Mouse (Mus musculus) liver, embryonic 12.5 days (tissue): ENCODE measurements around the gene Cryba4. TPM values are rescaled to one million over a fixed set of nuclear protein-coding genes. Genes with fewer than 3 reads are reported as not detected.

Experiments used
- ATAC-seq: fragments of 200-750 bp; cut with Nextera tagmentation; 2 replicates; pipeline ENCODE4 v1.8.0; 2017; ENCODE audit warnings: moderate number of reproducible peaks, mild to moderate bottlenecking, moderate library complexity
- H3K27ac ChIP-seq: fragments of 300-500 bp; sonication (generic); 2 replicates; pipeline ENCODE4 v1.5.1; 2016; ENCODE audit warnings: mild to moderate bottlenecking
- H3K27me3 ChIP-seq: fragments of 300-500 bp; sonication (generic); replicated peaks from 2 replicates; pipeline ENCODE4 v1.6.1; 2016; ENCODE audit warnings: mild to moderate bottlenecking, moderate library complexity
- H3K36me3 ChIP-seq: fragments of 300-500 bp; sonication (generic); 2 replicates; pipeline ENCODE4 v1.6.1; 2016; ENCODE audit warnings: mild to moderate bottlenecking, moderate library complexity
- H3K4me1 ChIP-seq: fragments of 300-500 bp; sonication (generic); 2 replicates; pipeline ENCODE4 v1.6.1; 2016
- H3K4me2 ChIP-seq: fragments of 300-500 bp; sonication (generic); 2 replicates; pipeline ENCODE4 v1.6.1; 2016; ENCODE audit warnings: mild to moderate bottlenecking, moderate library complexity
- H3K4me3 ChIP-seq: fragments of 300-500 bp; sonication (generic); 2 replicates; pipeline ENCODE4 v1.5.1; 2016; ENCODE audit warnings: mild to moderate bottlenecking, moderate library complexity
- H3K9ac ChIP-seq: fragments of 300-500 bp; sonication (generic); 2 replicates; pipeline ENCODE4 v1.6.1; 2016; ENCODE audit warnings: mild to moderate bottlenecking, moderate library complexity
- H3K9me3 ChIP-seq: fragments of 300-500 bp; sonication (generic); replicated peaks from 2 replicates; pipeline ENCODE4 v1.6.1; 2016; ENCODE audit warnings: mild to moderate bottlenecking, moderate library complexity
- WGBS: fragments of 180-500 bp; shearing (Covaris S2); methylation state at CpG from one replicate; pipeline ENCODE4 v1.1.7; 2016; ENCODE audit not compliant: insufficient replicate concordance; 5-methylcytosine and 5-hydroxymethylcytosine counted together
- polyA plus RNA-seq: library from polyadenylated mRNA; unstranded; fragments of >200 nt; fragmentation: Nextera tagmentation; extraction: Ambion mirVana; gene quantifications from 2 replicates; pipeline ENCODE4 v1.2.1, GENCODE M21; 2016

The Cryba4 gene
- polyA plus RNA-seq, 1 experiment from 2014 or later = 0.77 TPM

- peak within 1 kb of the TSS; percentile 91 for H3K4me2 ChIP-seq
- H3K4me3 ChIP-seq = peak within 1 kb of the TSS; percentile 81
- H3K27ac ChIP-seq = peak within 1 kb of the TSS; percentile 86
- peak; percentile 92 for ATAC-seq
- peaks cover 65% of the 10 kb centered on the region for H3K4me1 ChIP-seq
- no peaks in the 10 kb centered on the region for H3K36me3 ChIP-seq
- peaks cover 6% of the 10 kb centered on the region; the same call in 1 of the 2 replicates for H3K27me3 ChIP-seq
- peak within 1 kb of the TSS; percentile 83 for H3K9ac ChIP-seq
- H3K9me3 ChIP-seq = no peaks in the 10 kb centered on the region
- WGBS = under 1% methylated on average over 61 of the region's 62 CpGs
Observed at GRCm38 (mm10) chr5:112276267-112276873, 24.1 kb upstream of the Cryba4 start, which contains the start of gene Tpst2. TSS of gene Tpst2 (plus strand) at chr5:112276691.

- Histone ChIP-seq H3K4me2 (peak overlapping the region; percentile 91), H3K27me3 (peaks cover 18% of the 10 kb centered on the region; the same call in 1 of the 2 replicates), H3K9me3 (no peaks in the 10 kb centered on the region), H3K4me3 (peak overlapping the region; percentile 81), H3K27ac (no peak overlapping the region), H3K4me1 (peaks cover 57% of the 10 kb centered on the region), H3K36me3 (no peaks in the 10 kb centered on the region), H3K9ac (no peak overlapping the region)
- ATAC-seq = no peak
- WGBS = 65% methylated on average over 4 of the region's 4 CpGs
Observed at GRCm38 (mm10) chr5:112275021-112275804, 22.9 kb upstream of the Cryba4 start.

- no peak overlapping the region for H3K27ac ChIP-seq
- H3K9me3 ChIP-seq = no peaks in the 10 kb centered on the region
- H3K4me1 ChIP-seq = peaks cover 49% of the 10 kb centered on the region
Observed at GRCm38 (mm10) chr5:112273746-112274463, 21.6 kb upstream of the Cryba4 start.

DNA sequence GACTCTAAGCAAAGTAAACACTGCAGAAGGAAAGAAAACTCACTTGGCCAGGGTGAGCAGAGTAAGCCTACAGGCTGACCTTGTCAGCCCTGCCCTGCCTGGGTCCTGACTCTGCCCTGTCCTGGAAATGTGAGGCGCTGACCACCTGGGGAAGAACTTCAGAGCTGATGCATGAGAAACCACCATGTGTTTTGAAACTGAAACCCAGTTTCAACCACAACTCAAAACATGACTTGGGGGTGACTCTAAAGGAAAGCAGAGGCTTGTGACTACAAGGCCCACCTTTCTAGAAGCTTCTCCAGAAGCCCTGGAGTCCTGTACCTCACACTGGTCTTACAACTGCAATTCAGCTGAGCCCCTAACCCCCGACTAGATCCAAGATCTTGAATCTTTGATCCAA is 20.6 kb upstream of the Cryba4 start:
- H3K9ac ChIP-seq = no peak overlapping the region
- ATAC-seq = no peak
- H3K9me3 ChIP-seq = no peaks in the 10 kb centered on the region
- H3K27ac ChIP-seq = no peak overlapping the region
- H3K4me1 ChIP-seq = peaks cover 49% of the 10 kb centered on the region
- 56% methylated on average over 2 of the region's 2 CpGs for WGBS
- H3K36me3 ChIP-seq = no peaks in the 10 kb centered on the region
- no peak overlapping the region for H3K4me3 ChIP-seq
- H3K4me2 ChIP-seq = no peak overlapping the region
- peaks cover 41% of the 10 kb centered on the region for H3K27me3 ChIP-seq

More at GRCm38 (mm10) chr5:112273746-112274463, 21.6 kb upstream of the Cryba4 start:
- 37% methylated on average over 2 of the region's 2 CpGs for WGBS
- Histone ChIP-seq H3K4me3 (no peak overlapping the region), H3K27me3 (peaks cover 31% of the 10 kb centered on the region), H3K9ac (no peak overlapping the region), H3K36me3 (no peaks in the 10 kb centered on the region), H3K4me2 (no peak overlapping the region)
- ATAC-seq = no peak

DNA sequence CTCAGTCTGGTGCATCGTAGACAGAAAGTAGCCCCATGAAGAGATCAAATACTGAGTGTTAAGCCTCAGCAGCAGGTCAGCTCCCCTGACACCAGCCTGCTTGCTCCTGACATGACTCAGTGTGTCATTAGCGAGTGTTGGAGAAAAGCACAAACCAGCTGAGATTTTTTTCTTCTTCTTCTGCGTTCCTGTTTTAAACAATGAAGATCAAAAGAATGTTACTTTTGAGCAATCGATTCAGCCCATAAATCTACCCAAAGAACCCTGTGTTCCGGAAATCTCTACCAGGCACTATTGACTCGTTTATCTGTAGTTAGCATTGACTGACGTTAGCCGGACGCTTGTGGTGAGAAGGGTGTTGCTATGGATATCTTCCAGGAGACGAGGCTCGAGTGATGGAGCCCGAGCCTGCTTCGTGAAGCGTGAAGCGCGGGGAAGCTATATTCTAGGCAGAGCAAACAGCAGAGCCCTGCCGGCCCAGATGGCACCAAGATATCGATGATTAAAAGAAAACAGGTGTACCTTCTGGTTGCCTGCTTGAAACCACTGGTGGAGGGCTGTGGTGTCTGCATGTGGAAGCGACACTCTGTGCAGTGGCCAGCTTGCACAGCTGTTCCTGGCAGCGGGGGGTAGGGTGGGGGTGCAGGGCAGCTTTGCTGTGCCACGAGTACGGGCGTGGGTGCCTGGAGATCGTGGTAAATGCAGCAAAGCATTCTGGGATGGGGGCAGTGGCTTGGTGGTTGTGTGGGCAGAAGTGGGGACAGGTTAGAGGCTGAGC is 18.6 kb upstream of the Cryba4 start:
- Histone ChIP-seq H3K9ac (no peak overlapping the region), H3K27me3 (peaks cover 41% of the 10 kb centered on the region), H3K9me3 (no peaks in the 10 kb centered on the region), H3K36me3 (no peaks in the 10 kb centered on the region), H3K4me2 (no peak overlapping the region), H3K27ac (no peak overlapping the region), H3K4me1 (peaks cover 52% of the 10 kb centered on the region), H3K4me3 (no peak overlapping the region)
- no peak for ATAC-seq
- WGBS = 43% methylated on average over 24 of the region's 24 CpGs

- peak overlapping the region; percentile 56 for H3K4me2 ChIP-seq
- H3K4me3 ChIP-seq = no peak overlapping the region
- peaks cover 53% of the 10 kb centered on the region for H3K4me1 ChIP-seq
- 0 out of 2 replicates have a peak overlapping the region, but pooled peaks have one; percentile 5 for H3K9ac ChIP-seq
- no peaks in the 10 kb centered on the region for H3K36me3 ChIP-seq
- H3K9me3 ChIP-seq = no peaks in the 10 kb centered on the region
- WGBS = 26% methylated on average over 9 of the region's 9 CpGs
- peak; percentile 31 for ATAC-seq
- H3K27me3 ChIP-seq = peaks cover 33% of the 10 kb centered on the region
- peak overlapping the region; percentile 37; the same call in 1 of the 2 replicates for H3K27ac ChIP-seq
Observed at GRCm38 (mm10) chr5:112266011-112266777, 13.9 kb upstream of the Cryba4 start.

DNA sequence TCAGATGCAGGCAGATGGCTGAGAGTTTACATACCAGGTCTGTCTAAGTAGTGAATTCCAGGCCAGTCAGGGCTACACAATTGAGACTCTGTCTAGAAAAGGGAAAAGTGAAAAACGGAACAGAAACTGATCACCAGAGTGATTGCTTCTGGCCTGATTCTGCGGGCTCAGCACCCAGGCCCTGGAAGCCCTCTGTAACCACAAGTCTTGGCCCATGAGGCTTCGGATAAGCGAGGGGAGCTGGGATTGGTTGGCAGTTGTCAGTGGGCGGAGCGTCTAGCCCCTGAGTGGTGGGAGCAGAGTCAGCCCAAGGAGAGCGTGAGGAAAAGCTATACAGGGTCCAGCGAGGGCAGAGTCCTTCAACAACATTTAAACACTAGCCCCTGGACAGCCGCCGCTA is 13.2 kb upstream of the Cryba4 start:
- Histone ChIP-seq H3K9me3 (no peaks in the 10 kb centered on the region), H3K4me2 (peak overlapping the region; percentile 56), H3K36me3 (no peaks in the 10 kb centered on the region), H3K9ac (0 out of 2 replicates have a peak overlapping the region, but pooled peaks have one; percentile 5), H3K4me1 (peaks cover 51% of the 10 kb centered on the region), H3K27ac (peak overlapping the region; percentile 37; the same call in 1 of the 2 replicates), H3K4me3 (no peak overlapping the region), H3K27me3 (peaks cover 30% of the 10 kb centered on the region)
- peak; percentile 75 for ATAC-seq
- WGBS = 4% methylated on average over 10 of the region's 10 CpGs

GRCm38 (mm10) chr5:112265110-112265509 is 12.8 kb upstream of the Cryba4 start:
- Histone ChIP-seq H3K4me2 (peak overlapping the region; percentile 56), H3K36me3 (no peaks in the 10 kb centered on the region), H3K4me3 (no peak overlapping the region), H3K27ac (no peak overlapping the region), H3K27me3 (peaks cover 30% of the 10 kb centered on the region), H3K9me3 (no peaks in the 10 kb centered on the region), H3K9ac (no peak overlapping the region), H3K4me1 (peaks cover 51% of the 10 kb centered on the region)
- no peak for ATAC-seq
- WGBS = 66% methylated on average over 5 of the region's 5 CpGs

GRCm38 (mm10) chr5:112264099-112264498 is 11.8 kb upstream of the Cryba4 start:
- Histone ChIP-seq H3K27me3 (peaks cover 26% of the 10 kb centered on the region), H3K9me3 (no peaks in the 10 kb centered on the region), H3K9ac (no peak overlapping the region), H3K36me3 (no peaks in the 10 kb centered on the region), H3K4me2 (no peak overlapping the region), H3K4me3 (no peak overlapping the region), H3K4me1 (peaks cover 48% of the 10 kb centered on the region), H3K27ac (no peak overlapping the region)
- WGBS = 72% methylated on average over 7 of the region's 7 CpGs
- ATAC-seq = no peak

DNA sequence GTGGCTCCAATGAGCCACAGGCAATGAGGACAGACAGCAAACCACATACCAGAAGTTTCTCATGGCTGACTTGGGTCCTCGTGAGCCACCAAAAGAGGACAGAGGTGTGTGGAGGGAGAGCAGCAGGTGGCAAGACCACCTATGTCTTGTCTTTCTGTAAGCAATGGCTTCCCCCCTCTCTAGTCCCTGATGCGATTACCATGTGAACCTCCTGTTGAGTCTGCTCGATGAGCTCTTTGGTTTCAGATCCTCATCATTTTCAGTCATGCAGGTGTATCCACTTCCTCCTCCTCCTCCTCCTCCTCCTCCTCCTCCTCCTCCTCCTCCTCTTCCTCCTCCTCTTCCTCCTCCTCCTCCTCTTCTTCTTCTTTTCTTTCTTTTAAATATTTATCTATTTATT is 8.5 kb upstream of the Cryba4 start:
- 51% methylated on average over 3 of the region's 3 CpGs for WGBS
- no peaks in the 10 kb centered on the region for H3K36me3 ChIP-seq
- no peak for ATAC-seq
- no peak overlapping the region for H3K9ac ChIP-seq
- no peak overlapping the region for H3K4me3 ChIP-seq
- H3K9me3 ChIP-seq = no peaks in the 10 kb centered on the region
- peaks cover 14% of the 10 kb centered on the region for H3K27me3 ChIP-seq
- H3K4me1 ChIP-seq = peaks cover 19% of the 10 kb centered on the region
- H3K27ac ChIP-seq = no peak overlapping the region
- H3K4me2 ChIP-seq = no peak overlapping the region
